Mouse (Mus musculus): Measurements from ENCODE around the gene Ifitm7.
"Not testable (repeated sequence)": the region's sequence is repeated elsewhere in the genome, so short reads cannot be mapped to it uniquely, and the experiment has no call there.

Ifitm7 gene

DNA sequence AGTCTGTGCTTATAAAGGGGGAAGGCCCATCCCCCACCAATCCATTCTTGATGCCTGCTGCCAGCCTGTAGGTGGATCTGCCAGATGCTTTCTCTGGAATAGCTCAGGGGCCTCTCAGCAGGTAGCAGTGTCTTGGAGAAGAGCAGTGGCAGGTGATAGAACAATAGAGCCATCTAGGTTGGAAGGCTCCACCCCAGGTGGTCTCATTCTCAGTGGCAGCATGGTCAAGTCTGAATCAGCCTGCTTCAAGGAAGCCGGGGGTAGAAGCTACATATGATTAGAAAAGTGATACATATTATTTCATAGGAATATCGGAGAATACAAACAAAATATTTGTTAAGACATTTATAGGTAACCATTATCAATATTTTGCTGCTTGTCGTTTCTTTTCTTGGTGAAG, 5.0 kb downstream of the Ifitm7 start:
- not testable (repeated sequence) for DNase-seq (ENCODE audit: low spot score in 2 of 2)

DNA sequence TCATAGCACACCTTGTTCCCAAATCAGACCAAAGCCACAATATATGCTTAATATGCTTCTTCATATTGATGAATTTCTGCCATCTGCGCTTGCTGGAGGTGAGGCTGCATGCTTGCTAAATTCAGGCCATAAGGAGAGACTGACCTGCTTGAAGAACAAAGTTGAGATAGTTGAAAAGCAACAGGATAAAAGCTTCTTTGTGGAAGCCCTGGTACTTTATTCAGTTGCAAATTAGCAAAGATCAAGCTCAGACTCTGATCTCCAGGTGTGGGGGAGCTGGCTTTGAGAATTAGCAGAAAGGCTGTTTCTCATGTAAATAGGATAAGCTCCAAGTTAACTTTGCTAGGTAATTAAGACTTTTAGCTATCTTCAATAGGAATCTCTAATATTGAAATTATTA, 9.7 kb downstream of the Ifitm7 start:
- not testable (repeated sequence) for DNase-seq (ENCODE audit: low spot score in 2 of 2)

DNA sequence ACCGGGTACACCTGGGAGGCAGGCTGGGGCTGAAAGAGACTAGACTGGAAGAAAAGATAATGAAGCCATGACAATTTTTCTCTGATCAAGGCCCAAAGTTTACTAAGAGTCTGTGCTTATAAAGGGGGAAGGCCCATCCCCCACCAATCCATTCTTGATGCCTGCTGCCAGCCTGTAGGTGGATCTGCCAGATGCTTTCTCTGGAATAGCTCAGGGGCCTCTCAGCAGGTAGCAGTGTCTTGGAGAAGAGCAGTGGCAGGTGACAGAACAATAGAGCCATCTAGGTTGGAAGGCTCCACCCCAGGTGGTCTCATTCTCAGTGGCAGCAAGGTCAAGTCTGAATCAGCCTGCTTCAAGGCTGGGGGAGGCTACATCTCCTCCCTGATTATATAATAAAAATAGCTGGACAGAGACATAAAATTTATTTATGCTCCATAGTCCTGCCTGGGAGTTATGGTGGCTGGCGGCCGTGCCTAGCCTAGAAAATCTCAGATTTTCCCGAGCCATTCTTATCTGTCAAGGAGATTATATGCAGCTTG, 10.3 kb downstream of the Ifitm7 start:
- DNase-seq (ENCODE audit: low spot score in 2 of 2) = not testable (repeated sequence)

DNA sequence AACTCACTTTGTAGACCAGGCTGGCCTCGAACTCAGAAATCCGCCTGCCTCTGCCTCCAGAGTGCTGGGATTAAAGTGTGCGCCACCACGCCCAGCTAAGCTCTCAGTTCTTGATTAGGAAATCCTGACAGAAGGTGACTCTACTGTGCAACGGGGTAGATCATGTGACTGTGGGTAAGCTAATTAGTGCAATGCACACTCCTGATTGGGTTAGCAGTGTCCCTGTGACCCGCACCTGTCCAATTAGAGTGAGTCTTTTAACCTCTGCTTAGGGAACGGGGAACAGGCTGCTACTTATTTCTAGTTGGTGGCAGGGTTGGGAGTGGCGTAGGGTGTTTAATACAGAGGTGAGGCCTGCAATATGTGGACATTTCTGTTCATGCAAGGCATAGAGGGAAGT, 14.6 kb downstream of the Ifitm7 start:
- DNase-seq (ENCODE audit: low spot score in 2 of 2) = no peak

DNA sequence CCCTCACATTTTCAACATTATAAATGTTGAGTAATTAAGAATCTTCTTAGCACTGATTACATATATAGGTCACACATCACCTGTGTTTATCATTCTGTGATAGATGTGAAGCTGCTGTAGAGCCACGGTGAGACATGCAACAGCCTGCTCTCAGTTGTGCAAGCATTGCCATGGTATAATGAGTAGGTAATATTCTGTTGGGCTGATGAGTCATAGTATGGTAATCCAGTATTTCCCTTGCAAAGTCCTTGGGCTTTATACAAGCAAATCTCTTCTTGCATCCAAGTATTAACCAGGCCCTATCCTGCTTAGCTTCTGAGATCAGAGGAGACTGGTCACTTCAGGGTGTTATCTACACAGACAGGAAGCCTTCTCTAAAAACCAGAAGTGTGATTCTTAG, 17.6 kb downstream of the Ifitm7 start:
- no peak for DNase-seq (ENCODE audit: low spot score in 2 of 2)

DNA sequence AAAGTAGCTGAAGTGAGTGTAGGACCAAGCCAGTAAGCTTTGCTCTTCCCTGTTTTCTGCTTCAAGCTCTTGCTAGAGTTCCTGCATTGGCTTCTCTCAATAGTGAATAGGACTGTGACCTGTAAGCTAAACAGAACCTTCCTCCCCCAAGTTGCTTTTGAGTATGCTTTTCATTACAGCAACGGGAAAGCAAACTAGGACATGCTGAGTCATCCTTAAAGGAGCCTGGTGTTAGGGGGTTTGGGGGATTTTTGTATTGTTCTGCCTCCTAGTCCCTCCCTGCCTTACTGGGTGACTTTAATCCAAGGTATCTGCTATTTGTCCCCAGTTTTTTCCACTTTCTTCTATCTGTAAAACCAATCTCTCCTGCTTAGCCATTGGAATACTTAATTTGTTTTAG, 24.6 kb downstream of the Ifitm7 start:
- DNase-seq (ENCODE audit: low spot score in 2 of 2) = no peak

DNA sequence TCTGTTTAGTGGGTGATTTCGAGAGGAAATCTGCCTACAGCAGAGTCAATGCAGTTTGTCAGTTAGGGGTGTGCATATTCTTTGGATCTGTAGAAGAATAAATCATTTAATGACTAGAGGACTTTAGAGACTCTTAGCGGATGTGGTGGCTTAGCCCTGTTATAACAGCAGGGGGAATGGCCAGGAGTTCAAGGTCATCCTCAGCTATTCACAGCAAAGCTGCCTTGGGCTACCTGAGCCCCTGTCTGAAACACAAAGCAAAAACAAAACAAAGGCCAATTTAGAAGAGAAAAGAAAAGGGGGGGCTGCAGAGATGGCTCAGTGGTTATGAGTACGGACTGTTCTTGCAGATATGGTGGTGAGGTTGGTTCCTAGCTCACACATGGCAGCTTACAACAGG, 35.4 kb downstream of the Ifitm7 start:
- DNase-seq (ENCODE audit: low spot score in 2 of 2) = no peak

DNA sequence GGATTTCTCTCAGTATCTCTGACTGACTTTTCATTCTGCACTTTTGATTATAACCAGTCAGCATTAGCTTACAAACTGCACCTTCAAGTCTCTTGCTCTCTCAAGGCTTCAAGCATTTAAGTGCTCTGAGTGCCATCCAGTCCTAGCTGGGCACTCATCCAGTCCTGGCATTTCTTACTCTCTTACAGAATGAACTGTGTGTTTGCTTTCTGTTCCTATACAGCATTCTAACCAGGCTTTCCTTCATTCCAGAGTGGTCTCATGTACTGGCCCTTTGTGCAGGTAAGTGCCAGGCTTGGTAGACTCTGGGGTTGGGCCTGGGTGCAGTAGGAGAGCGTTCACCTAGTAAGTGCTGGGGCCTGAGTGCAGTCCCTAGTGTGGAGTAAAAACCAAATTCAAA, 40.4 kb downstream of the Ifitm7 start:
- no peak for DNase-seq (ENCODE audit: low spot score in 2 of 2)

DNA sequence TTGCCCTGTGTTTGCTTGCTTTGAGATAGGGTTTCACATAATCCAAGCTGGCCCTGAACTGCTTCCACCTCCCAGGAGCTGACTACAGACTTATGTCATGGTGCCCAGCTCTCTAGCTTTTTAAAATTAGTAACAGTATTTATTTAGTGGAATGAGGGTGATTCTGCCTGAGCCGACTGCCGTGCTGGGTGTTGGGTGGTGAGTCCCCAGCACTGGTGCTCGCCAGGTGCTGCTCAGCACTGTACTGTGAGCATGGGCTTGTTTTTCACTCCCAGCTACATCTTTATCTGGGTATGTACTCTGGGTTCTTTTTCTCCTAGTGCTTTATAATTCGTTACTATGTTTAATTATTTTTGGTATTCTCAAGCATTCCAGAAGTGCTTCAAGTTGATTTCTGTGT, 41.5 kb downstream of the Ifitm7 start:
- no peak for DNase-seq (ENCODE audit: low spot score in 2 of 2)

DNA sequence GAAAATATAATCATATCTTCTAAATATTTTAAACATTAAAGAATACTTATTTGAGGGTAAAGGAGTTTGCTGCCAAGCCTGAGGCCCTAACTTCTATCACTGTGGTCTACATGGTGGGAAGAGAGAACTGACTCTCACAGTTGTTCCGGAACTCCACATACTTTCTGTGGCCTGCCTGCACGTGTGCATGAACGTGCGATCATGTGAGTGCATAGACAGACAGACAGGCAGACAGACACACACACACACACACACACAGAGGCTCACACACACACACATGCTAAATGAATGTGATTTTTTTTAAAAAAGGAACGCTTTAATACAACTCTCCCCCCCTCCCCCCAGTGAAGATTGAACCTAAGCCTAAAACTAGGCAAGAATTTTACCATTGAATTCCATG, 41.9 kb downstream of the Ifitm7 start:
- no peak for DNase-seq (ENCODE audit: low spot score in 2 of 2)

DNA sequence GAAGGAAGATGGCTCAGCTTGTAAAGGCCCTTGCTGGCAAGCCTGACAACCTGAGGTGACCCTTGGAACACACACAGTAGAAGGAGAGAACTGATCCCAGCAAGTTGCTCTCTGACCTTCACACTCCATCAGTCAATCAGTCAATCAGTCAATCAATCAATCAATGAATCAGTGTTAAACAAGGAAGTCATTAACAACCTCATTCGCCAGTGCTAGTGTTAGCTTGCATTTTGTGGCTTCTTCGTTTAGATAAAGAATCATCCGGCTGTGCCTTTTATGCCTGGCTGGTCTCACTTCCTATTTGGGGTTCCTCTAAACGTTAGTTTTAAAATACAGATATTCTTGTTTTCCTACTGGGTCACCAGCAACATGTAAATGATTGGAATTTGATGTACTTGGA, 42.5 kb downstream of the Ifitm7 start:
- DNase-seq (ENCODE audit: low spot score in 2 of 2) = no peak

DNA sequence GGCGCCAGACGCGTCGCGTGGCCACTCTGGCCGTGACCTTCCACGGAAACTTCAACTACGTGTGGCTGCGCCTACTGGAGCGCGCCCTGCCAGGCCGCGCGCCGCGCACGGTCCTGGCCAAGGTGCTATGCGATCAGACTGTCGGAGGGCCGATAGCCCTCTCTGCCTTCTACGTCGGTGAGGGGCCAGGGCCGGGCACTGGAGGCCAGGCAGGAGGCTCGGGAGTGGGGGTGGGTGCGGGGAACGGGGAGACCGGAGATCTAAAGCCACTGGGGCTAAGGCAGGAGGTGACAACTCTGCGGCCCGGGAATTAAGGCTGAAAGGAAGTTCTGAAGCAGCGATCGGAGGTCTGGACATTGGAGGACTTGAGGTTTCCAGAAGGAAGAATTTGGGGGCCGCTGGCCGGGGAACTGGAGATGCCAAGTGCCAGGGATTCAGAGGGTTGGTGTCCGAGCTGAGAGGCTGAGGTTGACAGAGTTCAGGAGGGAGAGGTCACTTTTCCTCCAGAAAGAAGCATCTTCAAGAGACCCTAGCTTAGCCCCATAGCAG, 45.8 kb downstream of the Ifitm7 start:
- no peak for DNase-seq (ENCODE audit: low spot score in 2 of 2)

DNA sequence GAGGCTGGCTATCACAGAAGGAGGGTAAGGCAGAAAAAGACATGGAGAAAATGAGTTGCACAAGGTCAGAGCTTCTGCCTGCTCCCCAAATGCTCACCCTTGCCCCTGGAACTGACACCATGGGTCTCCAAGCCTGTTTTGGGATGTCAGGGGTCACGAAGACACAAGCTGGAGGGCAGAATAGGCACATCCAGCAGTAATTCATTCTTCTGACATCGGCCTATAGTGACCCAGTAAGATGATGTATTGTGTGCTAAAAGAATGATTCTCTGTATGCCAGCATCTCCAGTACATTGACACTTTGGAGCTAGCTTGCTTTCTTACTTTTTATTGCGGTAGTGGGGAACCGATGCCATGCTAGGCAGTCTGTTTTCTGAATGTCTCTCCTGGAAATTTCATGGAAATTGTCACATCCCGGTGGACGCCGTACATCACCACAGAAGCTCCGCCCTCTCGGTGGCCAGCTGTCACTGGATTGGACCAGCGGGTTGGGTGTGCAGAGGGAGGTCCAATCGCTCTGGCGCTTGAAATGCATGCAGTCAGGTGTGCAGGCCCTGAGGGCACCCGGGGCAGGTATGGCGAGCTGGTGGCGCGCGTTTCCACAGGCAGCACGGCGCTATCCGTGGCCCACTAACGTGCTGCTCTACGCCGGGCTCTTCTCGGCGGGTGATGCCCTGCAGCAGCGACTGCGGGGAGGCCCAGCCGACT, 46.4 kb downstream of the Ifitm7 start:
- peak; percentile 74 to 79 for DNase-seq (ENCODE audit: low spot score in 2 of 2)

Measured in frontal cortex, postnatal 10 days (tissue).